Mouse (Mus musculus) intestine, embryonic 14.5 days (tissue): ENCODE data around the gene Cdk5. TPM values are rescaled to one million over a fixed set of nuclear protein-coding genes. Genes with fewer than 3 reads are reported as not detected.
A peak's percentile ranks its signal among the peaks of the same experiment; 100 is the strongest.

Experiments used
- ATAC-seq: fragments of 200-750 bp; cut with Nextera tagmentation; replicated peaks from 2 replicates; pipeline ENCODE4 v1.8.0; 2017; ENCODE audit warnings: low read depth, moderate number of reproducible peaks, moderate TSS enrichment, moderate library complexity; ENCODE audit not compliant: low FRiP score, low TSS enrichment
- DNase-seq: peaks from one replicate; pipeline ENCODE4 v3.0.0-alpha.2; 2018; ENCODE audit warnings: low spot score
- H3K27ac ChIP-seq: fragments of 300-500 bp; sonication (generic); 2 replicates; pipeline ENCODE4 v1.5.1; 2014; ENCODE audit warnings: low read depth, mild to moderate bottlenecking, control low read depth
- H3K27me3 ChIP-seq: fragments of 300-500 bp; sonication (generic); replicated peaks from 2 replicates; pipeline ENCODE4 v1.6.1; 2014; ENCODE audit warnings: low read length, control low read depth; ENCODE audit not compliant: control insufficient read depth, insufficient read depth
- H3K36me3 ChIP-seq: fragments of 300-500 bp; sonication (generic); 2 replicates; pipeline ENCODE4 v1.6.1; 2014; ENCODE audit warnings: low read length, control low read depth; ENCODE audit not compliant: control insufficient read depth, insufficient read depth
- H3K4me1 ChIP-seq: fragments of 300-500 bp; sonication (generic); replicated peaks from 2 replicates; pipeline ENCODE4 v1.6.1; 2014; ENCODE audit warnings: low read length, control low read depth, mixed read lengths; ENCODE audit not compliant: control insufficient read depth, insufficient read depth
- H3K4me2 ChIP-seq: fragments of 300-500 bp; sonication (generic); 2 replicates; pipeline ENCODE4 v1.6.1; 2014; ENCODE audit warnings: low read length
- H3K4me3 ChIP-seq: fragments of 300-500 bp; sonication (generic); 2 replicates; pipeline ENCODE4 v1.5.1; 2014; ENCODE audit warnings: low read depth, low read length, control low read depth, mixed read lengths
- H3K9ac ChIP-seq: fragments of 300-500 bp; sonication (generic); 2 replicates; pipeline ENCODE4 v1.6.1; 2014; ENCODE audit warnings: mild to moderate bottlenecking, low read length
- H3K9me3 ChIP-seq: fragments of 300-500 bp; sonication (generic); 2 replicates; pipeline ENCODE4 v1.6.1; 2016; ENCODE audit warnings: low read length, control low read depth; ENCODE audit not compliant: control insufficient read depth
- WGBS: fragments of 180-500 bp; shearing (Covaris S2); extraction: QIAGEN DNeasy Blood & Tissue Kit; methylation state at CpG from one replicate; pipeline ENCODE4 v1.1.7; 2014; 5-methylcytosine and 5-hydroxymethylcytosine counted together
- polyA plus RNA-seq: library from polyadenylated mRNA; unstranded; fragments of >200 nt; fragmentation: Nextera tagmentation; extraction: Ambion mirVana; gene quantifications from 2 replicates; pipeline ENCODE4 v1.2.1, GENCODE M21; 2014

Cdk5 gene
- polyA plus RNA-seq, 1 experiment from 2014 or later, result 41.2 TPM

DNA sequence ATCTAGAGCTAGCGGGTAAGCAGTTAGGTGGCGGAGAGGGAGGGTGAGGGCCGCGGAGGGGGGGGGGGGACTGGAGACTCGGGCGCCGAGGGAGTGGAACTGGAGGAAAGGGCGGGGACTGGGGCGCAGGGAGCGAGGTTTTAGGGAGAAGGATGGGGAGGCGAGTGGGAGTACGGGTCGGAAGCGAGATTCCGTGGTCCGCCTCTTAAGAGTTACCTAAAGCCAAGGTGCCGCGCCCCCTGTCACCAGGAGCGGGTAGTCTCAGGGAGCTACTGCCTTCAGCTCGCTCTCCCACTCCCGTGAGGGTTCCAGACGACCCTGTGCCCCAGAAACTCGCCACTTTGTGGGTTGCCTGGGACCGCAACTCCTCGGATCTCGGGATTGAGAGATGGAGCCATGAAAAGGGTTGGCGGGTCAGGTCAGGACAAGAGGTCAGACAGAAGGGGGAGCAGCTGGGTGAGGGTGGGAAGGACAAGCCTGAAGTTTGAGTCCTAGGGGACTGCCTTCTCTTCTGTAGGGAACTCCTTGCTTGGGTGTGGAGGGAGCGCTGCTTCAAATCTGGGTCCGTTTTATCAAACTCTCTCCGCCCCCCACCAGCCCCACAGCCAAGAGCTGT, 2.2 kb upstream of the Cdk5 start:
- DNase-seq, result peak; percentile 85
- peak overlapping the region; percentile 58 for H3K9ac ChIP-seq

DNA sequence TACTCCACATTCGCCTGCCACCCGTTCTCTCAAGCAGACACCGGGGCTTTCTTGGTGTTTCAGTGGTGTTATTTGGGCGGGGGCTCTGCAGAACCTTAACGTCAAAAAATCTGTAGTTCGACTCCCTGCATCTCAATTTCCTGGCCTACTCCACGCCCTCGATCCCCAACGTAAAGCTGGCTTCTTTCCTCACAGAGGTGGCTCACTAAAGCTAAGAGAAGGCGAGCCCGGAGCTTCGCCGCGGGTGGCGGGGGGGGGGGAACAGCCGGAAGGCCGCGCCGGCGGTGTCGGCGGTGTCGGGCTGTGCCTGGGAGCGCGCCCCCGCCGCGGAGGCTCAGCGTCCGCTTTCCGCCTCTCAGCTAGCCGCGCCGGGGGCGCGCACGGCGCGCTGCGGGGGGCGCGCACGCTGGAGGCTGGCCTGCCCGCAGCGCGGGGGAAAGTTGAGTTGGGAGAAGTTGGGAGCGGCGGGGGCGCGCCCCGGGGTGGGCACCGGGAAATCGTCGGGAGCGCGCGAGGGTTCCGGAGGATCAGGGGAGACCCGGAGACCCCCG, 1.6 kb upstream of the Cdk5 start:
- Histone ChIP-seq H3K4me1 (peaks cover 38% of the 10 kb centered on the region), H3K27ac (peak overlapping the region; percentile 93), H3K4me2 (peak overlapping the region; percentile 88), H3K9ac (peak overlapping the region; percentile 58), H3K9me3 (no peaks in the 10 kb centered on the region), H3K4me3 (peak overlapping the region; percentile 70), H3K27me3 (no peaks in the 10 kb centered on the region), H3K36me3 (peaks cover 24% of the 10 kb centered on the region)
- under 1% methylated on average over 55 of the region's 60 CpGs for WGBS
- peak; percentile 90 for DNase-seq
- ATAC-seq, result no peak; the same call in 1 of the 2 replicates

More for the DNA sequence above, 2.2 kb upstream of the Cdk5 start:
- peaks cover 24% of the 10 kb centered on the region for H3K36me3 ChIP-seq
- H3K27me3 ChIP-seq, result no peaks in the 10 kb centered on the region
- peak overlapping the region; percentile 93; the same call in 1 of the 2 replicates for H3K27ac ChIP-seq
- ATAC-seq, result peak; percentile 6; the same call in 1 of the 2 replicates
- under 1% methylated on average over 30 of the region's 30 CpGs for WGBS
- H3K4me2 ChIP-seq, result peak overlapping the region; percentile 88
- H3K4me3 ChIP-seq, result peak overlapping the region; percentile 70
- no peaks in the 10 kb centered on the region for H3K9me3 ChIP-seq
- peaks cover 38% of the 10 kb centered on the region for H3K4me1 ChIP-seq

DNA sequence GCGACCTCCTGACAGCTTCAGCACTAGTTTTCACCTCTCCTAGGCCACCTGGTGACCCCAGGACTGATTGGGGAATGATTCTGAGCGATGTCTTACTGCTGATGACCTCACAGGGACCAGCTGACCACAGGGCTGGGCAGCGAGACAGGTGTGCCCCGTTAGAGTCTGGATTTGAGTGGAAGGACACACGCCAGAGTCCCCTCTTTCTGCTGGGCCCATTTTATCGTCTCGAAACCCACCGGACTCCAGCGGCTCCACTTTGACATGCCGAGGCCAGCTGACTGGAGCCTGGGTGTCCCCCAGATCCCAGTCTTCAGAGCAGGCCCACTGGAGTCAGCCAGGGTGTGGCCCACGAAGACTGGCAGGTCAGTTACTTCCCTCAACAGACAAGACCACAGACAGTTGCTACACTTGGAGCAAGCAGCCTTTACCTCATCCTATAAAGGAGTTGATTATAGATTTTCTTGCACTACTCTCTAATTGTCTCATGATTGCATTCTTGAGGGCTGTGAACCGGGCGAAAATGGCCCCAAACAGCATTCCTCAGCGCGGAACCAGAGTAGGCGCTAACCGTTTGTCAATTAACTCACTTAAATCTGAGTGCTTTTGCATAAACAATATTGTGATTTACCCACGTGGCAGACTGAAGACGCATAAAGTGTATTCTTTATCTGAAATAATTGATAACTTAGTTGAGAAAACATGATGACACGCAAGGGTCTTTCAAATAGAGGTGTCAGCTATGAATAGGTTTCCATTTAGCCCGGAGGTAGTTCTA, 863 bp upstream of the Cdk5 start:
- peak; percentile 61 for DNase-seq
- peak overlapping the region; percentile 93 for H3K27ac ChIP-seq
- no peak for ATAC-seq
- H3K4me2 ChIP-seq, result peak overlapping the region; percentile 88
- no peaks in the 10 kb centered on the region for H3K9me3 ChIP-seq
- peaks cover 38% of the 10 kb centered on the region for H3K4me1 ChIP-seq
- peak overlapping the region; percentile 65 for H3K9ac ChIP-seq
- WGBS, result 9% methylated on average over 21 of the region's 21 CpGs
- H3K36me3 ChIP-seq, result peaks cover 24% of the 10 kb centered on the region; the same call in 1 of the 2 replicates
- H3K4me3 ChIP-seq, result peak overlapping the region; percentile 70
- H3K27me3 ChIP-seq, result no peaks in the 10 kb centered on the region

DNA sequence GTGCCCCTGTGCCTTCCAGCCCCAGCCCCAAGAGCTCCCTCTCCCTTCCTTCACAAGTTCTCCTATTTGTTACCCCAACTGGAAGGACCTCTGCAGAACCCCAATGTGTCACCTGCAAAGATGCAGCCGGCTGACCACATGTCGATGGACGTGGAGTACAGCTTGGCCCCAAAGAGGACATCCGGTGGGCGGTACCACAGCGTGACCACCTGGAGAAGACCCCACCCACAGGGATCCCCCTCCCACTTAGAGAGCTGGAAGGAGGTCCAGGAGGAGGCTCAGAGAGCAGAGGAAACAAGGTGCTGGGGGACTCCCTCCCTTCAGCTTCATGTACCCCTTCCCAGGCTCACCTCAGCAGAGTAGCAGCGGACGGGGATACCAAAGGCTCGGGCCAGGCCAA, 2.9 kb downstream of the Cdk5 start:
- WGBS, result 88% methylated on average over 9 of the region's 9 CpGs
- DNase-seq (no peak), ATAC-seq (no peak)
- no peak overlapping the region for H3K9ac ChIP-seq
- H3K9me3 ChIP-seq, result no peaks in the 10 kb centered on the region
- H3K27me3 ChIP-seq, result no peaks in the 10 kb centered on the region
- no peak overlapping the region for H3K4me2 ChIP-seq
- no peak overlapping the region for H3K4me3 ChIP-seq
- H3K27ac ChIP-seq, result no peak overlapping the region
- H3K4me1 ChIP-seq, result peaks cover 19% of the 10 kb centered on the region
- peaks cover 31% of the 10 kb centered on the region; the same call in 1 of the 2 replicates for H3K36me3 ChIP-seq

DNA sequence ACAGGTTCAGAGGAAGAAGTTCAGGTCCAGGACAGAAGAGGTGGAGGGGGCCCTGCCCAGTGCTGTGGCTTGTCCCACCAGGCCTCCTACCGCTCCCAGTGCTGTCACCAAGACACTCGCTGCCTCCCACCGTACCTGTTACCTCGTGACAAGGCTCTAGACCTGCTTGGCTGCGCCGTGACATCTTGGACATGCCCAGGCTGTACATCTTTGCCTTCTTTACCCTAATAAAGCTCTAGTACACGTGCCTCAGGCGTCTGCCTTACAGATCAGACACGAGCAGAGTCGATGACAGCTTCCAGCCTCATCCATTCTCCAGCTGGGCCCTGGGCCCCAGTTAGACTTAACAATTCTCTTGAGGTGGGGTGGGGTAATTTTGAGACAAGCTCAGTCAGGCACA, 5.7 kb downstream of the Cdk5 start:
- peaks cover 31% of the 10 kb centered on the region; the same call in 1 of the 2 replicates for H3K36me3 ChIP-seq
- ATAC-seq, result no peak
- 87% methylated on average over 10 of the region's 10 CpGs for WGBS
- H3K27me3 ChIP-seq, result no peaks in the 10 kb centered on the region
- no peak overlapping the region for H3K27ac ChIP-seq
- H3K4me3 ChIP-seq, result no peak overlapping the region
- H3K9me3 ChIP-seq, result no peaks in the 10 kb centered on the region
- H3K4me1 ChIP-seq, result peaks cover 9% of the 10 kb centered on the region
- no peak overlapping the region for H3K9ac ChIP-seq
- H3K4me2 ChIP-seq, result no peak overlapping the region
- no peak for DNase-seq

DNA sequence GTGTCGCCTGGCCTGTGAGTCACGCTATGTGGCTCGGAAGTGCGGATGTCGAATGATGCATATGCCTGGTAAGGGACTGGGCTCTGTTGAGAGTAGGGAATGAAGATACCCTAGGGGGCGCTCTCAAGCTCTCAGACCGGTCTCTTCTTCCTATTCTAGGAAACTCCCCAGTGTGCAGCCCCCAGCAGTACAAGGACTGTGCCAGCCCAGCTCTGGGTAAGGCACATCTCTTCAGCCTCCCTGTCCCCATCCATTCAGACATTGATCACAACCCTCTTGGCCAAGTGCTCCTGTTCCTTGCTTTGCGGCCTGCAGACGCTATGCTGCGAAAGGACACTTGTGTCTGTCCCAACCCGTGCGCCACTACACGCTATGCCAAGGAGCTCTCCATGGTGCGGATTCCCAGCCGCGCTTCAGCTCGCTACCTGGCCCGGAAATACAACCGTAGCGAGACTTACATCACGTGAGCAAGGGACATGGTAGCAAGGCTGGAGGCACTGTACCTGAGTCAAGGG, 7.1 kb downstream of the Cdk5 start:
- Histone ChIP-seq H3K36me3 (peaks cover 27% of the 10 kb centered on the region; the same call in 1 of the 2 replicates), H3K27ac (no peak overlapping the region), H3K9me3 (no peaks in the 10 kb centered on the region), H3K4me2 (peak overlapping the region; percentile 8), H3K27me3 (no peaks in the 10 kb centered on the region), H3K9ac (no peak overlapping the region), H3K4me1 (0 out of 2 replicates have a peak, but pooled peaks cover 5% of the 10 kb centered on the region), H3K4me3 (no peak overlapping the region)
- peak; percentile 82 for DNase-seq
- WGBS, result 3% methylated on average over 21 of the region's 21 CpGs
- peak; percentile 61 for ATAC-seq

DNA sequence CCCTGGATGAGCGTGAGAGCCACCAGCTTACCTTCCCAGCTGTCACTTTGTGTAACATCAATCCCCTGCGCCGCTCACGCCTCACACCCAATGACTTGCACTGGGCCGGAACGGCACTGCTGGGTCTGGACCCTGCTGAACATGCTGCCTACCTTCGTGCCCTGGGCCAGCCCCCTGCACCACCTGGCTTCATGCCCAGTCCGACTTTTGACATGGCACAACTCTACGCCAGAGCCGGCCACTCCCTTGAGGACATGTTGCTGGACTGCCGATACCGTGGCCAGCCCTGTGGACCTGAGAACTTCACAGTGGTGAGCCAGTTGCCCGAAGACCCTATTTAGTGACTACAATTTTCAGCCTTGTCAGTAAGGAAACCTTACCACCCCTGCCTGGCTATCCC, 9.4 kb downstream of the Cdk5 start:
- WGBS, result 83% methylated on average over 13 of the region's 13 CpGs
- no peak overlapping the region for H3K27ac ChIP-seq
- H3K36me3 ChIP-seq, result peaks cover 11% of the 10 kb centered on the region
- DNase-seq (no peak), ATAC-seq (no peak)
- H3K4me1 ChIP-seq, result 0 out of 2 replicates have a peak, but pooled peaks cover 5% of the 10 kb centered on the region
- no peak overlapping the region for H3K9ac ChIP-seq
- H3K4me3 ChIP-seq, result no peak overlapping the region
- no peaks in the 10 kb centered on the region for H3K27me3 ChIP-seq
- no peaks in the 10 kb centered on the region for H3K9me3 ChIP-seq
- no peak overlapping the region for H3K4me2 ChIP-seq

DNA sequence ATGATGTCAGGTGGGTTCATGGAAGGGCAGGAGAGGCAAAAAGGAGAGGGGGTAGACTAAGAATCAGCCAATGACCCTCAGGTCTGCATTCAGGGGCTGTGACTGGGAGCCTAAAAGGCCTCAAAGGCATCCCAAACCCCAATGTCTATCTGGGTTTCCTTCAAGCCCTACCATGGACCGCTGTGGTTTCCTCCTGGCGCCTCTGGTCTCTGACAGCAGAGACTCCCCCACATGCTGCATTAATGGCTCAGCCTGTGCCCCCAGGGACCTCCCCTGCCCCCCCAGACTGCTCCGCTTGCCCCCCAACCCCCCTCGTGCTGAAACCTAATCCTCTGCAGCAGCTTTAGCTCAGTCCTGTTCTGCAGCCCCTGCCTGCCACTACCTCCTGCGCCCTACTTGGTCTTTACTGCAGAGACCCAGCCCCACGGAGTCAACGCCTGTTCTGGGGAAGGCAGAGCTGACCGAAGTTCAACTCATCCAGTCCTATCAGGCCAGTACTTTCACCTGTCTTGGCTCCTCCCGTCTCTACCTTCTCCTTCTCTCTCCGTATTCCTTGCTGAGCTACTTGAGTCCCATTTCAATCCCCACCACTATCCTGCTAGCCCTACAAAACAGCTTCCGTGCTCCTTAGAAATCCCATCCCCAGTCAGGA, 10.2 kb downstream of the Cdk5 start, which contains the start of gene Asic3:
Gene Asic3, plus strand, starts transcription at position 351 of the 652 bp plus-strand sequence.
- 35% methylated on average over 11 of the region's 11 CpGs for WGBS
- Histone ChIP-seq H3K4me3 (no peak within 1 kb of the TSS), H3K36me3 (peaks cover 6% of the 10 kb centered on the region), H3K4me2 (no peak within 1 kb of the TSS), H3K27ac (no peak within 1 kb of the TSS), H3K9me3 (no peaks in the 10 kb centered on the region), H3K4me1 (0 out of 2 replicates have a peak, but pooled peaks cover 5% of the 10 kb centered on the region), H3K27me3 (no peaks in the 10 kb centered on the region), H3K9ac (no peak within 1 kb of the TSS)
- ATAC-seq, result no peak
- DNase-seq, result no peak
